Mouse (Mus musculus): ENCODE data around the gene Apob.

DNA sequence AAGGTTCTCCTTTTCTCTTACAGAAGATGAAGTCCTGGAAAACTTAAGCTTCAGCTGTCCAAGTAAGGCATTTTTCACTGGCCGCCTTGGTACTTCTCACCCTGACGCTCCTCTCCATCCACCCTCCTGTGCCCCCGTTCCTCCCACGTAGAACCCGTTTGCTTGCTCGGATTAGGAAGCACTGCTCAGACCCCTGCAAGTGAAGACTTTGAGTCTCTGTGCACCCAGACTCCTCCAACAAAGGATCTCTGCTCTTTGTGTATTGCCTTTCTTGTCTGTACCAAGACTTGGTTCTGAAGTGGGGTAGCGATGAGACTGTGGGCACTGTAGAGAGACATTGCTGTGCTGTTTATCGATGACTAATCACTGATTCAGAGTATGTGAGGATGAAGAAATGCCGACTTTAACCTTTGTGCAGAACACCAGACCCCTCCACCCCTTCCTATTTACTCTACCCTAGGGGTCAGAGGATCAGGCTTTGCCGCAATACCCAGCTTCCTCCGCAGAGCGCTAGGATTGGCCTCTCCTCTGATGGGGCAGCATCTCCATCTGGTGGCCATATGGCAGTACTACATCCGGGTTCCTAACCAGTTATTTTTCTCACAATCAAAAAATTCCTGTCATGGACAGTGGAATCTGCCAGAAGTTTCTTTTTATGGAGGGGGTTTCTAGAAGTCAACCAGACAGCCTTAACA, 889 bp downstream of the Apob start:
- peak; percentile 94 for TF ChIP-seq CTCF (IDR thresholded peaks at IDR 0.05; ENCODE audit: low read depth)
- no peak for TF ChIP-seq EP300 (IDR thresholded peaks at IDR 0.05; ENCODE audit: low read depth)

Measured in heart, postnatal 0 days (tissue).